Mouse (Mus musculus) adrenal gland, adult (tissue): ENCODE results near the gene Scgb1c1.
A peak's percentile ranks its signal among the peaks of the same experiment; 100 is the strongest.

Source experiments
- DNase-seq, 2 experiments: peaks; one replicate each; pipeline ENCODE4 v3.0.0; 2022 to 2023; ENCODE audit warnings: low spot score in 1 of 2; ENCODE audit not compliant: inconsistent age in 2 of 2

The Scgb1c1 gene

GRCm38 (mm10) chr7:140844905-140845665, at the start of gene Scgb1c1:
Gene Scgb1c1, plus strand, starts transcription at chr7:140845547.
- peak; percentile 88 to 97 for DNase-seq

GRCm38 (mm10) chr7:140797619-140798018, 47.7 kb upstream of the Scgb1c1 start:
- no peak for DNase-seq

- no peak for DNase-seq
Measured at GRCm38 (mm10) chr7:140798212-140798611, 47.1 kb upstream of the Scgb1c1 start.

- no peak for DNase-seq
Measured at GRCm38 (mm10) chr7:140802629-140803028, 42.7 kb upstream of the Scgb1c1 start.

GRCm38 (mm10) chr7:140805704-140806103, 39.6 kb upstream of the Scgb1c1 start:
- peak; percentile 68 to 91 for DNase-seq

GRCm38 (mm10) chr7:140810496-140810895, 34.9 kb upstream of the Scgb1c1 start:
- DNase-seq: no peak

- DNase-seq: no peak
Measured at GRCm38 (mm10) chr7:140811714-140812113, 33.6 kb upstream of the Scgb1c1 start.

- DNase-seq: no peak
Measured at GRCm38 (mm10) chr7:140812850-140813249, 32.5 kb upstream of the Scgb1c1 start.

GRCm38 (mm10) chr7:140820173-140820572, 25.2 kb upstream of the Scgb1c1 start:
- DNase-seq: no peak

- DNase-seq: peak in 1 of 2 experiments; percentile 39
Measured at GRCm38 (mm10) chr7:140821305-140821652, 24.1 kb upstream of the Scgb1c1 start.

- DNase-seq: peak; percentile 72 to 84
Measured at GRCm38 (mm10) chr7:140821653-140822329, 23.6 kb upstream of the Scgb1c1 start, which contains the start of gene Zfp941. Gene Zfp941, minus strand, starts transcription at chr7:140822178.

GRCm38 (mm10) chr7:140822731-140823130, 22.6 kb upstream of the Scgb1c1 start:
- DNase-seq: no peak

GRCm38 (mm10) chr7:140828171-140828881, 17.0 kb upstream of the Scgb1c1 start:
- peak; percentile 72 to 82 for DNase-seq

GRCm38 (mm10) chr7:140831447-140831846, 13.9 kb upstream of the Scgb1c1 start:
- DNase-seq: peak; percentile 73 to 80

GRCm38 (mm10) chr7:140833341-140833740, 12.0 kb upstream of the Scgb1c1 start:
- DNase-seq: no peak

GRCm38 (mm10) chr7:140834968-140835757, 10.2 kb upstream of the Scgb1c1 start, which contains the start of gene Urah:
Gene Urah, plus strand, starts transcription at chr7:140835018.
- peak; percentile 43 to 69 for DNase-seq

GRCm38 (mm10) chr7:140835758-140836087, 9.6 kb upstream of the Scgb1c1 start:
- DNase-seq: no peak

GRCm38 (mm10) chr7:140836243-140837115, 8.9 kb upstream of the Scgb1c1 start:
- DNase-seq: peak; percentile 4 to 24

- DNase-seq: peak in 1 of 2 experiments; percentile 2
Measured at GRCm38 (mm10) chr7:140839556-140839955, 5.8 kb upstream of the Scgb1c1 start.
